Mouse (Mus musculus) telencephalon, adult 2 months (tissue): ENCODE measurements around the gene Mageb5.
"Not testable (repeated sequence)": the region's sequence is repeated elsewhere in the genome, so short reads cannot be mapped to it uniquely, and the experiment has no call there.

Experiments used
- DNase-seq: peaks from one replicate; pipeline ENCODE4 v3.0.0-alpha.2; 2011; ENCODE audit warnings: low read depth, low spot score

The Mageb5 gene

DNA sequence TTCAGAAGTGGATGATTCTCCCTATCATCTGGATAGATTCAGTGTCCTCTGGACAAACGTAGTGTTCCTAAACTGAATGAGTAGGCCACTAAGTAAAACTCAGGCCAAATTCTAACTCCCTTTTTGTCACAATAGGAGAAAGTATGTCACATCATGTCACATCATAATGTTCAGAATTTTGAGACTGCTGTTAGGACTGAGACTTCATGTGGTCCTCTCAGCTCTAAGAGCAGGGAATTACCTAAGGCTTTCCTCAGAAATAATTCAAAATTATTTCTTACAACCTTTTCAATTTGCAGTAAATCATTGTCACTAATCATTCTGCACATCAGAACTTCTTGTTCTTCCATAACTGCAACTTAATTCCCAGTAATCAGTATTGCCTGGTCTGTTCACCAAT lies at the start of gene Mageb5:
Mageb5 (minus strand) TSS at position 101 of the 400 bp plus-strand sequence.
- DNase-seq: not testable (repeated sequence)

DNA sequence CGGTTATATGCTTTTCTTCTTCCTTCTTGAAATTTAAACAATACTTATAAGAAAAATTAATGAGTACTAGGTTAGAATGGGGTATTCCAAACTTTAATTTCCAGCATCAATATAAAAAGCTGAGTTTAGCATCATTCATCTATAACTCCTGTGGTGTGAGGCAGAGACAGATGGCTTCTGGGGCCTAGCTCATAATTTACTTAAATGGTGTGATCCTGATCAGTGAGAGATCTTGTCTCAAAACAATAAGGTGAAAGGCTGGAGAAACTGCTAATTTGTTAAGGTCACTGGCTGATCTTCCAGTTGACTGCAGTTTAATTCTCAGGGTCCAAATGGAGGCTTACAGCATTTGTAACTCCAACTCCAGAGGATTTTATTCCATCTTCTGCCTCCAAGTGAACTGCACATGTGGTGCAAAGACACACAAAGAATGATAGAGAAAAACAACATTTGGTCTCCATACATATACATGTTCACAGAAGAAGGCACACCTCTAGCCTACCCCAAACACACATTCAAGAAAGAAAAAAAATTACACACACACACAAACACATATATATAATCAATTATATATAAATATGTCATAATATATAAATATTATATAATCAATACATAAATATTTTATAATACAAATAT lies 23.1 kb downstream of the Mageb5 start:
- not testable (repeated sequence) for DNase-seq
